Mouse (Mus musculus): Measurements from ENCODE around the gene Stoml1. TPM values are rescaled to one million over a fixed set of nuclear protein-coding genes. Genes with fewer than 3 reads are reported as not detected.
A peak's percentile ranks its signal among the peaks of the same experiment; 100 is the strongest.

Stoml1 gene
- polyA plus RNA-seq, 1 experiment, result 32.5 TPM

- H3K27ac ChIP-seq (ENCODE audit: insufficient read depth, low read depth, low read length), result no peak overlapping the region
- no peaks in the 10 kb centered on the region for H3K36me3 ChIP-seq (ENCODE audit: control insufficient read depth, insufficient read depth, low read length)
Measured at GRCm38 (mm10) chr9:58242696-58243095, 10.3 kb upstream of the Stoml1 start.

GRCm38 (mm10) chr9:58243696-58244095 lies 9.3 kb upstream of the Stoml1 start:
- no peak for DNase-seq
- peaks cover 12% of the 10 kb centered on the region; the same call in 1 of the 2 replicates for H3K4me1 ChIP-seq (ENCODE audit: control insufficient read depth, insufficient read depth, low read length)
- no peaks in the 10 kb centered on the region for H3K27me3 ChIP-seq (replicated peaks; ENCODE audit: control insufficient read depth, insufficient read depth, low read length)
- H3K4me3 ChIP-seq (ENCODE audit: insufficient read depth, low read depth, low read length), result no peak overlapping the region
- 71% methylated on average over 6 of the region's 6 CpGs for WGBS
- TF ChIP-seq POLR2A (IDR thresholded peaks at IDR 0.05; ENCODE audit: low read depth, low read length), result no peak
- no peak for TF ChIP-seq CTCF (conservative IDR thresholded peaks at IDR 0.05; ENCODE audit: insufficient read depth, insufficient read length, low read depth, low read length)
- no peaks in the 10 kb centered on the region for H3K36me3 ChIP-seq (ENCODE audit: control insufficient read depth, insufficient read depth, low read length)
- no peak overlapping the region for H3K27ac ChIP-seq (ENCODE audit: insufficient read depth, low read depth, low read length)

More at GRCm38 (mm10) chr9:58242696-58243095, 10.3 kb upstream of the Stoml1 start:
- no peak overlapping the region for H3K4me3 ChIP-seq (ENCODE audit: insufficient read depth, low read depth, low read length)
- H3K4me1 ChIP-seq (ENCODE audit: control insufficient read depth, insufficient read depth, low read length), result peaks cover 8% of the 10 kb centered on the region; the same call in 1 of the 2 replicates
- no peaks in the 10 kb centered on the region for H3K27me3 ChIP-seq (replicated peaks; ENCODE audit: control insufficient read depth, insufficient read depth, low read length)
- no peak for TF ChIP-seq CTCF (conservative IDR thresholded peaks at IDR 0.05; ENCODE audit: insufficient read depth, insufficient read length, low read depth, low read length)
- TF ChIP-seq POLR2A (IDR thresholded peaks at IDR 0.05; ENCODE audit: low read depth, low read length), result no peak
- no peak for DNase-seq
- WGBS, result 62% methylated on average over 5 of the region's 5 CpGs

GRCm38 (mm10) chr9:58246083-58246591 lies 6.8 kb upstream of the Stoml1 start:
- Histone ChIP-seq H3K36me3 (ENCODE audit: control insufficient read depth, insufficient read depth, low read length) (no peaks in the 10 kb centered on the region), H3K27me3 (replicated peaks; ENCODE audit: control insufficient read depth, insufficient read depth, low read length) (no peaks in the 10 kb centered on the region), H3K4me3 (ENCODE audit: insufficient read depth, low read depth, low read length) (no peak overlapping the region), H3K4me1 (ENCODE audit: control insufficient read depth, insufficient read depth, low read length) (peaks cover 14% of the 10 kb centered on the region; the same call in 1 of the 2 replicates), H3K27ac (ENCODE audit: insufficient read depth, low read depth, low read length) (no peak overlapping the region)
- 41% methylated on average over 4 of the region's 4 CpGs for WGBS
- DNase-seq, result no peak
- TF ChIP-seq POLR2A (IDR thresholded peaks at IDR 0.05; ENCODE audit: low read depth, low read length), result no peak
- TF ChIP-seq CTCF (conservative IDR thresholded peaks at IDR 0.05; ENCODE audit: insufficient read depth, insufficient read length, low read depth, low read length), result no peak

GRCm38 (mm10) chr9:58247064-58247759 lies 5.8 kb upstream of the Stoml1 start:
- Histone ChIP-seq H3K4me1 (ENCODE audit: control insufficient read depth, insufficient read depth, low read length) (peaks cover 14% of the 10 kb centered on the region; the same call in 1 of the 2 replicates), H3K27ac (ENCODE audit: insufficient read depth, low read depth, low read length) (peak overlapping the region; percentile 55), H3K36me3 (ENCODE audit: control insufficient read depth, insufficient read depth, low read length) (no peaks in the 10 kb centered on the region), H3K4me3 (ENCODE audit: insufficient read depth, low read depth, low read length) (peak overlapping the region; percentile 14; the same call in 1 of the 2 replicates), H3K27me3 (replicated peaks; ENCODE audit: control insufficient read depth, insufficient read depth, low read length) (no peaks in the 10 kb centered on the region)
- DNase-seq, result peak; percentile 89
- WGBS, result 8% methylated on average over 25 of the region's 25 CpGs
- TF ChIP-seq POLR2A (IDR thresholded peaks at IDR 0.05; ENCODE audit: low read depth, low read length) (no peak), CTCF (conservative IDR thresholded peaks at IDR 0.05; ENCODE audit: insufficient read depth, insufficient read length, low read depth, low read length) (peak; percentile 71)

GRCm38 (mm10) chr9:58248746-58249413 lies 4.1 kb upstream of the Stoml1 start:
- Histone ChIP-seq H3K4me1 (ENCODE audit: control insufficient read depth, insufficient read depth, low read length) (peaks cover 14% of the 10 kb centered on the region; the same call in 1 of the 2 replicates), H3K27me3 (replicated peaks; ENCODE audit: control insufficient read depth, insufficient read depth, low read length) (no peaks in the 10 kb centered on the region), H3K4me3 (ENCODE audit: insufficient read depth, low read depth, low read length) (peak overlapping the region; percentile 91), H3K27ac (ENCODE audit: insufficient read depth, low read depth, low read length) (peak overlapping the region; percentile 89), H3K36me3 (ENCODE audit: control insufficient read depth, insufficient read depth, low read length) (no peaks in the 10 kb centered on the region)
- DNase-seq, result no peak
- TF ChIP-seq CTCF (conservative IDR thresholded peaks at IDR 0.05; ENCODE audit: insufficient read depth, insufficient read length, low read depth, low read length), result no peak
- TF ChIP-seq POLR2A (IDR thresholded peaks at IDR 0.05; ENCODE audit: low read depth, low read length), result no peak
- 11% methylated on average over 7 of the region's 7 CpGs for WGBS

GRCm38 (mm10) chr9:58249592-58250192 lies 3.3 kb upstream of the Stoml1 start, which contains the start of gene Pml:
Gene Pml (minus strand): TSS chr9:58249786.
- peak; percentile 19 for TF ChIP-seq POLR2A (IDR thresholded peaks at IDR 0.05; ENCODE audit: low read depth, low read length)
- TF ChIP-seq CTCF (conservative IDR thresholded peaks at IDR 0.05; ENCODE audit: insufficient read depth, insufficient read length, low read depth, low read length), result 0 out of 2 replicates have a peak, but pooled peaks have one; percentile 1
- Histone ChIP-seq H3K27me3 (replicated peaks; ENCODE audit: control insufficient read depth, insufficient read depth, low read length) (no peaks in the 10 kb centered on the region), H3K4me1 (ENCODE audit: control insufficient read depth, insufficient read depth, low read length) (peaks cover 9% of the 10 kb centered on the region; the same call in 1 of the 2 replicates), H3K27ac (ENCODE audit: insufficient read depth, low read depth, low read length) (peak within 1 kb of the TSS; percentile 96), H3K4me3 (ENCODE audit: insufficient read depth, low read depth, low read length) (peak within 1 kb of the TSS; percentile 91), H3K36me3 (ENCODE audit: control insufficient read depth, insufficient read depth, low read length) (no peaks in the 10 kb centered on the region)
- under 1% methylated on average over 16 of the region's 16 CpGs for WGBS
- peak; percentile 90 for DNase-seq

All from kidney, adult 2 months (tissue).